Mouse (Mus musculus): ENCODE results near the gene Man1c1.

Man1c1 gene

GRCm38 (mm10) chr4:134523447-134523846 lies 180.6 kb downstream of the Man1c1 start:
- DNase-seq (ENCODE audit: extremely low spot score, low read depth, low spot score) = no peak

- no peak for DNase-seq (ENCODE audit: extremely low spot score, low read depth, low spot score)
These were observed 184.8 kb downstream of the Man1c1 start for GRCm38 (mm10) chr4:134519281-134519680.

GRCm38 (mm10) chr4:134518541-134518940 lies 185.5 kb downstream of the Man1c1 start:
- no peak for DNase-seq (ENCODE audit: extremely low spot score, low read depth, low spot score)

- DNase-seq (ENCODE audit: extremely low spot score, low read depth, low spot score) = no peak
These were observed 186.4 kb downstream of the Man1c1 start for GRCm38 (mm10) chr4:134517719-134518118.

GRCm38 (mm10) chr4:134516981-134517380 lies 187.1 kb downstream of the Man1c1 start:
- no peak for DNase-seq (ENCODE audit: extremely low spot score, low read depth, low spot score)

GRCm38 (mm10) chr4:134515614-134516013 lies 188.5 kb downstream of the Man1c1 start:
- DNase-seq (ENCODE audit: extremely low spot score, low read depth, low spot score) = no peak

GRCm38 (mm10) chr4:134514309-134514930 lies 189.7 kb downstream of the Man1c1 start:
- DNase-seq (ENCODE audit: extremely low spot score, low read depth, low spot score) = no peak

- DNase-seq (ENCODE audit: extremely low spot score, low read depth, low spot score) = no peak
These were observed 191.3 kb downstream of the Man1c1 start for GRCm38 (mm10) chr4:134512798-134513197.

GRCm38 (mm10) chr4:134511730-134512129 lies 192.4 kb downstream of the Man1c1 start:
- no peak for DNase-seq (ENCODE audit: extremely low spot score, low read depth, low spot score)

Data from hindlimb bud, embryonic 11.5 days (tissue).